In the genomic region with DNA sequence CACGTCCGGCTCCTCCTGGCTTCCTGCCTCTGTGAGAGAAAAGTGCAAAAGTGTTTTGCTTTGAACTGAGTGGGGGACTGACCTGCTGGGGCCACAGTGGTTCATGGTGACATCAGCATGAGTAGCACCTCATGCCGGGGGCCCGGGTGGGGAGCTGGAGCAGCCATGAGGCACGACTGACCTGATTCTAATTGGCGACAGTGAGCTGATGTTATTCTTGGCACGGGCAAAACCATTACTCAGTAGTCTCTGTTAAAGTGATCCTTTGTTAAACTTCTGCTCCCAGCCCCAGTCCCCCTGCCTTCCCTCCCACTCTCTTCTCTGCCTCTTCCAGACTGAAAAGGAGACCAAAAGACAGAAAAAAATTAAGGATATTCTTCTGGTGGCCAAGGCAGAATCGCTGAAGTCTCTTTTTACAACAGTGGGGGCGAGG, we compare ENCODE assay signal across 8 mouse cellular contexts.
DNase-seq lines count a peak whose midpoint lies in the region; ATAC-seq and TF ChIP-seq lines count a peak whose summit lies in the region.

No protein-coding gene starts in this region.

- no peak overlapping the region for H3K4me2 ChIP-seq in liver, postnatal 0 days (ENCODE audit: low read depth, low read length)
- no peak overlapping the region for H3K4me2 ChIP-seq in hindbrain, postnatal 0 days (ENCODE audit: low read depth, low read length)

- intact Hi-C loops in gastrocnemius, postnatal 36 days (cut with DNase I), result no loop called here

- no peaks in the 10 kb centered on the region for H3K9me3 ChIP-seq in liver, postnatal 0 days (ENCODE audit: low read length)
- H3K9me3 ChIP-seq in hindbrain, postnatal 0 days (ENCODE audit: low read length), result no peaks in the 10 kb centered on the region

- H3K4me1 ChIP-seq in liver, postnatal 0 days (ENCODE audit: insufficient read depth), result no peaks in the 10 kb centered on the region
- H3K4me1 ChIP-seq in hindbrain, postnatal 0 days (ENCODE audit: insufficient read depth, low read length), result no peaks in the 10 kb centered on the region

- H3K27ac ChIP-seq in liver, postnatal 0 days (ENCODE audit: low read depth), result no peak overlapping the region
- peak overlapping the region; percentile 67; the same call in 1 of the 2 replicates for H3K27ac ChIP-seq in hindbrain, postnatal 0 days

- H3K4me3 ChIP-seq in liver, postnatal 0 days (ENCODE audit: low read depth, low read length), result no peak overlapping the region
- H3K4me3 ChIP-seq in hindbrain, postnatal 0 days (ENCODE audit: low read length), result no peak overlapping the region

- H3K36me3 ChIP-seq in liver, postnatal 0 days (replicated peaks; ENCODE audit: insufficient read depth, low read length), result 0 out of 2 replicates have a peak, but pooled peaks cover 3% of the 10 kb centered on the region
- H3K36me3 ChIP-seq in hindbrain, postnatal 0 days (ENCODE audit: insufficient read depth, low read length), result no peaks in the 10 kb centered on the region

- no peak overlapping the region for H3K9ac ChIP-seq in liver, postnatal 0 days (replicated peaks)
- no peak overlapping the region for H3K9ac ChIP-seq in hindbrain, postnatal 0 days (replicated peaks; ENCODE audit: low read length)

- no peak for TF ChIP-seq EP300 in liver, postnatal 0 days (IDR thresholded peaks at IDR 0.05; ENCODE audit: low read depth)

- DNase-seq in liver, result peak; percentile 15
- DNase-seq in liver, postnatal 0 days, result no peak
- peak; percentile 41 for DNase-seq in embryo, embryonic 11.5 days (ENCODE audit: low read depth, low spot score)
- DNase-seq in gastrocnemius, postnatal 36 days, result peak; percentile 31 to 33
- DNase-seq in hindbrain, postnatal 0 days (ENCODE audit: low spot score), result peak; percentile 40
- peak; percentile 66 for DNase-seq in lung, postnatal 10 days
- peak; percentile 67 for DNase-seq in testis, postnatal 10 days (ENCODE audit: low spot score)
- no peak for DNase-seq in thymus, adult 18-20 months

- WGBS in liver, postnatal 0 days (ENCODE audit: insufficient replicate concordance), result 66% methylated on average over 9 of the region's 9 CpGs
- 30% methylated on average over 9 of the region's 9 CpGs for WGBS in hindbrain, postnatal 0 days

- H3K27me3 ChIP-seq in liver, postnatal 0 days (ENCODE audit: insufficient read depth, low read length), result no peaks in the 10 kb centered on the region
- H3K27me3 ChIP-seq in hindbrain, postnatal 0 days (ENCODE audit: insufficient read depth, low read length), result no peaks in the 10 kb centered on the region

- no peak for ATAC-seq in liver, postnatal 0 days
- ATAC-seq in hindbrain, postnatal 0 days, result peak; percentile 81; the same call in 1 of the 2 replicates

- TF ChIP-seq CTCF in liver, postnatal 0 days (IDR thresholded peaks at IDR 0.05; ENCODE audit: low read depth), result no peak
- no peak for TF ChIP-seq CTCF in hindbrain, postnatal 0 days (IDR thresholded peaks at IDR 0.05; ENCODE audit: low read depth)

Comparison
In these comparisons a context has a peak if more than half of its experiments do, and no peak if none do; other contexts are left out.
1. DNase-seq: peak in liver (single experiment), embryo, embryonic 11.5 days (single experiment), gastrocnemius, postnatal 36 days (2 of 2), hindbrain, postnatal 0 days (single experiment), lung, postnatal 10 days (single experiment) and testis, postnatal 10 days (single experiment); none in liver, postnatal 0 days (single experiment) and thymus, adult 18-20 months (0 of 2).